Mouse (Mus musculus) lung, postnatal 0 days (tissue): ENCODE data around the gene Pacrg. TPM values are rescaled to one million over a fixed set of nuclear protein-coding genes. Genes with fewer than 3 reads are reported as not detected.

Source experiments
- ATAC-seq: fragments of 200-750 bp; cut with Nextera tagmentation; 2 replicates; pipeline ENCODE4 v1.8.0; 2017; ENCODE audit warnings: moderate library complexity
- DNase-seq: peaks from one replicate; pipeline ENCODE4 v3.0.0-alpha.2; 2016; ENCODE audit warnings: low spot score
- H3K27ac ChIP-seq: fragments of 300-500 bp; sonication (generic); 2 replicates; pipeline ENCODE4 v1.5.1; 2014; ENCODE audit warnings: antibody characterized with exemption, mild to moderate bottlenecking, low read length, mixed read lengths
- H3K27me3 ChIP-seq: fragments of 300-500 bp; sonication (generic); replicated peaks from 2 replicates; pipeline ENCODE4 v1.6.1; 2014; ENCODE audit warnings: low read length, mixed read lengths; ENCODE audit not compliant: insufficient read depth
- H3K36me3 ChIP-seq: fragments of 300-500 bp; sonication (generic); 2 replicates; pipeline ENCODE4 v1.6.1; 2014; ENCODE audit warnings: low read length, mixed read lengths; ENCODE audit not compliant: insufficient read depth
- H3K4me1 ChIP-seq: fragments of 300-500 bp; sonication (generic); 2 replicates; pipeline ENCODE4 v1.6.1; 2014; ENCODE audit warnings: antibody characterized with exemption, low read depth, low read length, mixed read lengths; ENCODE audit not compliant: insufficient read depth
- H3K4me2 ChIP-seq: fragments of 300-500 bp; sonication (generic); replicated peaks from 2 replicates; pipeline ENCODE4 v1.6.1; 2014; ENCODE audit warnings: low read depth, mild to moderate bottlenecking, low read length, moderate library complexity, mixed read lengths
- H3K4me3 ChIP-seq: fragments of 300-500 bp; sonication (generic); 2 replicates; pipeline ENCODE4 v1.5.1; 2014; ENCODE audit warnings: low read depth, low read length
- H3K9ac ChIP-seq: fragments of 300-500 bp; sonication (generic); replicated peaks from 2 replicates; pipeline ENCODE4 v1.6.1; 2014; ENCODE audit warnings: low read depth, mild to moderate bottlenecking
- H3K9me3 ChIP-seq: fragments of 300-500 bp; sonication (generic); 2 replicates; pipeline ENCODE4 v1.6.1; 2016; ENCODE audit warnings: low read length, mixed read lengths
- CTCF ChIP-seq: IDR thresholded peaks from 2 replicates; pipeline ENCODE4 v1.5.1; 2016; ENCODE audit warnings: antibody characterized with exemption, mild to moderate bottlenecking
- EP300 ChIP-seq: IDR thresholded peaks from 2 replicates; pipeline ENCODE4 v1.6.1; 2016; ENCODE audit warnings: antibody characterized with exemption, mild to moderate bottlenecking, control low read depth
- WGBS: fragments of 180-500 bp; shearing (Covaris S2); extraction: QIAGEN DNeasy Blood & Tissue Kit; methylation state at CpG from one replicate; pipeline ENCODE4 v1.1.7; 2014; 5-methylcytosine and 5-hydroxymethylcytosine counted together
- polyA plus RNA-seq: library from polyadenylated mRNA; unstranded; fragments of >200 nt; fragmentation: Nextera tagmentation; extraction: Ambion mirVana; gene quantifications from 2 replicates; pipeline ENCODE4 v1.2.1, GENCODE M21; 2015

Pacrg gene
- polyA plus RNA-seq, 1 experiment from 2014 or later: 6.7 TPM

DNA sequence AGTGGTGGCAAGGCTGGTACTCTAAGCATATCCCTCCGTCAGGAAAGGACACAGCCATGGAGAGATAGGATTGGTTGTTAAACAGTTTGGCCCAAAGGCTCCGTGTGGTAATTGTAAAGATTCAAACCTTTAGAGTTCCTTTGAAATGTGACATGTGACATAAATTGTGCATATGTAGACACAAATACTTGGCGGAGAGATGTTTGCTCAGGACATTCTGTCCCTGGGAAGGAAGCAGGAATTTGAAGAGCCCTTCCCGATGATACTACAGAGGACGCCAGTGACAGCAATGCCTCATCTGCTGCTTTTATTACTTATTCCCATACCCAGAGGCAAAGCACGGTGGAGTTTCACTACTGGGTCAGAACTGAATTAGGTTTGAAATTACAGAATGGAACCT, 374.6 kb downstream of the Pacrg start:
- H3K4me3 ChIP-seq: no peak overlapping the region
- no peaks in the 10 kb centered on the region for H3K27me3 ChIP-seq
- no peaks in the 10 kb centered on the region for H3K9me3 ChIP-seq
- WGBS: 42% methylated on average over 6 of the region's 6 CpGs
- no peak overlapping the region; the same call in 1 of the 2 replicates for H3K9ac ChIP-seq
- H3K36me3 ChIP-seq: no peaks in the 10 kb centered on the region
- TF ChIP-seq CTCF: no peak
- TF ChIP-seq EP300: peak; percentile 99
- peaks cover 12% of the 10 kb centered on the region for H3K4me1 ChIP-seq
- ATAC-seq (peak; percentile 14; the same call in 1 of the 2 replicates), DNase-seq (peak; percentile 71)
- H3K27ac ChIP-seq: peak overlapping the region; percentile 84
- no peak overlapping the region for H3K4me2 ChIP-seq

DNA sequence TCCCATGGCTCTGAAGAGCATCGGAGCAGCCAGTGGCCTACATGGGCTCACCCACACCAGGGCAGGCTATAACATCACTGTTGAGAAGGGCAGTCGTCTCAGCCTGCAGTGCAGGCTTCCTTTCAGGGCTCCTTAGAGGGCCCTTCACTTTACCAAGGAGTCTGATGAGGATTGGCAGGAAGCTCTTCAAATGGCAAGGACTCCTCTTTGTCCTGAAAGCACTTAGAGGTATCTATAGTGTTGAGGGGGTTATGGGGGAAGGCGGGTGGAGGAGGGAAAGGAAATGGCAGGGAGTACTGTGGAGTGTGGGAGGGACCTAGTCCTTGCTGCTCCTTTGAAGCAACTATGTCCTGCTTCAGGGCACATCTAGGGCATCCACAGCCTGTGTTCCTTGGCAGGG, 375.4 kb downstream of the Pacrg start:
- peak overlapping the region; percentile 84 for H3K27ac ChIP-seq

DNA sequence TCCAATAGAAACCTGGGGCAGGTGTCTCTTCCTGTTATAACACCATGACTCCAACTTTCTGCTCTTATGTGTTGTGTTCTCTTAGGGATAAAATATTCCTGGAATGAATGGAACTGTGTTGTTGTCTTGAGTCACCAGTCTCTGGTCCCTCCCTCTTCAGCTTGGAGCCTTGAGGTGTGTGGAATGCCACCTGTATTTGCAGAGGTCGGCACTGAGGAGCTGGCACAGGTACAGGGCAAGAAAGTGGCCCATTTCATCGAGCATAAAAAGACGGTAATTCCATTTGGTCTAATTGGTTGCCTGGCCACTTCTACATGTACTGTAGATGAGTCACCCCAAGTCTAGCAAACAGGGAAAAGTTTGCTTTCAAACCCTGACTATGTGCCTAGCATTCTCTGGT, 376.5 kb downstream of the Pacrg start:
- Histone ChIP-seq H3K27me3 (no peaks in the 10 kb centered on the region), H3K4me1 (peaks cover 9% of the 10 kb centered on the region; the same call in 1 of the 2 replicates), H3K9ac (no peak overlapping the region), H3K36me3 (no peaks in the 10 kb centered on the region), H3K4me2 (no peak overlapping the region), H3K27ac (peak overlapping the region; percentile 84), H3K4me3 (no peak overlapping the region), H3K9me3 (no peaks in the 10 kb centered on the region)
- DNase-seq: peak; percentile 89
- TF ChIP-seq EP300 (peak; percentile 100), CTCF (no peak)
- WGBS: 52% methylated on average over 3 of the region's 3 CpGs
- peak; percentile 92 for ATAC-seq

More for the DNA sequence above, 375.4 kb downstream of the Pacrg start:
- TF ChIP-seq CTCF (no peak), EP300 (peak; percentile 93)
- no peaks in the 10 kb centered on the region for H3K9me3 ChIP-seq
- H3K27me3 ChIP-seq: no peaks in the 10 kb centered on the region
- H3K4me1 ChIP-seq: peaks cover 9% of the 10 kb centered on the region; the same call in 1 of the 2 replicates
- no peak overlapping the region for H3K4me2 ChIP-seq
- no peak overlapping the region for H3K4me3 ChIP-seq
- peak; percentile 63 for ATAC-seq
- H3K9ac ChIP-seq: no peak overlapping the region
- DNase-seq: peak; percentile 58
- 37% methylated on average over 3 of the region's 3 CpGs for WGBS
- no peaks in the 10 kb centered on the region for H3K36me3 ChIP-seq

DNA sequence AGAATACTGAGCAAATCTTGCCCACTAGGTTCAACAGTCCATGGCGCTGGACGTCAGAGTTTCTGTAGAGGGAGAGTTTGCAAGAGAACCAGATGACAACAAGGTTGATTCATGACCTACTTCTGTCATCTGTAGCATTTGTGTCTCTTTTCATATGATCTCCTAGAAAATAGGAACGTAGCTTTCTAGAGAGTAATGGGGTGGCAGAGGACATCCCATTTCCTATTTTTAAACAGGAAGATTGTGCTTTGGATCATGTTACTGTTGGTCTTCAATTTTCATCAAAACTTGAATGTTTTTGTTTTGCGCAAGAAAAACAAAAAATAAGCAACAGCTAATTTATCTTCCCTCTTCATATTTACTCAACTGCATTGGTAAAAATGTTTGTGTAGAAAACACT, 379.2 kb downstream of the Pacrg start:
- peaks cover 6% of the 10 kb centered on the region; the same call in 1 of the 2 replicates for H3K4me1 ChIP-seq
- ATAC-seq (no peak), DNase-seq (peak; percentile 62)
- no peak overlapping the region for H3K4me3 ChIP-seq
- WGBS: 56% methylated on average over 4 of the region's 4 CpGs
- TF ChIP-seq EP300 (0 out of 2 replicates have a peak, but pooled peaks have one; percentile 9), CTCF (no peak)
- no peaks in the 10 kb centered on the region for H3K9me3 ChIP-seq
- H3K36me3 ChIP-seq: no peaks in the 10 kb centered on the region
- H3K9ac ChIP-seq: no peak overlapping the region
- no peak overlapping the region for H3K4me2 ChIP-seq
- H3K27me3 ChIP-seq: no peaks in the 10 kb centered on the region
- no peak overlapping the region for H3K27ac ChIP-seq

DNA sequence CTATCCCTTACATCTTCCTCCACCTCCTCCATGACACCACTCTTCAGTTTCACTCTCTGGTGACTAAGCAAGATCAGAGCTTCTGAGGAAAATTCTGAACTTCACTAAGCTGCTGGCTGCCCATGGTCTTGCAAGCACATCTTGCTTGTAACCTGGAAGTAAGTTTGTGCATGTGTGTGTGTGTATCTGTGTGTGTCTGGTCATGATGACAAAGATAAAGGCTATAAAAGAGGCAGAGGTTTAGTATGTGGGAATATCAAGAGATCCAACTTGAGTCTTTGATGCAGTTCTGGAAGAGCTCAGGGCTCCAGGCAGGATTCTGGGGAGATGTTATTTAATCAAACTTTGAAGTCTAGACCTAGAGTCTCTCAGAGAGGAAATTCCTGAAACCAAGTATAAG, 381.4 kb downstream of the Pacrg start:
- Histone ChIP-seq H3K4me2 (no peak overlapping the region), H3K36me3 (no peaks in the 10 kb centered on the region), H3K9ac (no peak overlapping the region), H3K9me3 (no peaks in the 10 kb centered on the region), H3K27ac (no peak overlapping the region), H3K4me3 (no peak overlapping the region), H3K4me1 (no peaks in the 10 kb centered on the region; the same call in 1 of the 2 replicates), H3K27me3 (no peaks in the 10 kb centered on the region)
- DNase-seq (no peak), ATAC-seq (no peak)
- no peak for TF ChIP-seq CTCF
- TF ChIP-seq EP300: no peak

DNA sequence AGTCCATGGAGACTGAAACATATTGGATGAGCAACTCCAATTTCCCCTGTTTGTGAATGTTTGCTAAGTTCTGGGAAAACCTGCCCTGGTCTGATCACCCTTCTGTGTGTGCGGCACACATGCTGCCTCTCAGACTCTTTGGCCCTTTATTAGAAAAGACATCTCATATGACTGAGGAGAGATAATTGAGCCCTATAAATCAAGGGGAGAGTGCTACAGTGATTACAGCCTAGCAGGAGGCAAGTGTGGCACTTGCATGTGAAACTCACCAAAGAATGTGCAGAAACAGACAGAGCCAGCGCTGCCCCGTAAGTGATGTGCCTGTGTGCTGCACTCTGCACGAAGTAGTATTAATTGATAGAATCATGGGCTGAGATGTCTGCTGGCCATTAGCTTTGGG, 383.7 kb downstream of the Pacrg start:
- no peaks in the 10 kb centered on the region for H3K9me3 ChIP-seq
- no peaks in the 10 kb centered on the region for H3K36me3 ChIP-seq
- no peak for DNase-seq
- H3K27me3 ChIP-seq: no peaks in the 10 kb centered on the region
- no peak for ATAC-seq
- no peak overlapping the region for H3K27ac ChIP-seq
- no peak overlapping the region for H3K9ac ChIP-seq
- 86% methylated on average over 4 of the region's 4 CpGs for WGBS
- no peaks in the 10 kb centered on the region; the same call in 1 of the 2 replicates for H3K4me1 ChIP-seq
- H3K4me3 ChIP-seq: no peak overlapping the region
- no peak for TF ChIP-seq EP300
- TF ChIP-seq CTCF: no peak
- no peak overlapping the region for H3K4me2 ChIP-seq

DNA sequence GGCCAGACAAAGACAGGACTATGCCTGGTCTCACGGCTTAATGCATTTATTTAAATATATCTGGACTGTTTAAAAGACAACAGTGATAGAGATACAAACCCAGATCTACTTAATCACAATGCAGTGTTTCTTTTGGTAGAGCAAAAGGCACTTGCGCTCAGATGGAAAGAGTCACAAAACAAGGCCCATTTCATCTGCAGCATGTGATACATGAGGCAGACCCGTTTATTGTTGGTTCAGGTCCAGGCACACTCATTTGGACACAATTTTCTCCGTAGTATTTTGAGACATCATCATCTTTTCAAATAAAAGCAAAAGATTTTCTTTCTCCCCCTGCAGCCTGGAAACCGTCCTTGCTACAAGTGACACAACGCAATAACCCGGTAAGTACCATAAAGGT, 384.1 kb downstream of the Pacrg start:
- Histone ChIP-seq H3K4me1 (no peaks in the 10 kb centered on the region; the same call in 1 of the 2 replicates), H3K9me3 (no peaks in the 10 kb centered on the region), H3K27ac (no peak overlapping the region), H3K36me3 (no peaks in the 10 kb centered on the region), H3K4me2 (no peak overlapping the region), H3K27me3 (no peaks in the 10 kb centered on the region), H3K4me3 (no peak overlapping the region), H3K9ac (no peak overlapping the region)
- ATAC-seq (no peak), DNase-seq (no peak)
- WGBS: 87% methylated on average over 7 of the region's 7 CpGs
- TF ChIP-seq EP300: no peak
- TF ChIP-seq CTCF: no peak
